Mouse (Mus musculus) forebrain, postnatal 0 days (tissue): ENCODE data around the gene Uqcc2. TPM values are rescaled to one million over a fixed set of nuclear protein-coding genes. Genes with fewer than 3 reads are reported as not detected.

Experiments used
- ATAC-seq: fragments of 200-750 bp; cut with Nextera tagmentation; 2 replicates; pipeline ENCODE4 v1.8.0; 2017; ENCODE audit warnings: mild to moderate bottlenecking, moderate library complexity
- DNase-seq: peaks from one replicate; pipeline ENCODE4 v3.0.0-alpha.2; 2015
- H3K27ac ChIP-seq: fragments of 300-500 bp; sonication (generic); 2 replicates; pipeline ENCODE4 v1.5.1; 2014; ENCODE audit warnings: low read depth, mild to moderate bottlenecking, antibody characterized with exemption, low read length, moderate library complexity, mixed read lengths
- H3K27me3 ChIP-seq: fragments of 300-500 bp; sonication (generic); 2 replicates; pipeline ENCODE4 v1.6.1; 2014; ENCODE audit warnings: mild to moderate bottlenecking, low read length, mixed read lengths; ENCODE audit not compliant: insufficient read depth
- H3K36me3 ChIP-seq: fragments of 300-500 bp; sonication (generic); 2 replicates; pipeline ENCODE4 v1.6.1; 2014; ENCODE audit warnings: mild to moderate bottlenecking, moderate library complexity; ENCODE audit not compliant: insufficient read depth
- H3K4me1 ChIP-seq: fragments of 300-500 bp; sonication (generic); 2 replicates; pipeline ENCODE4 v1.6.1; 2014; ENCODE audit warnings: antibody characterized with exemption; ENCODE audit not compliant: insufficient read depth
- H3K4me2 ChIP-seq: fragments of 300-500 bp; sonication (generic); 2 replicates; pipeline ENCODE4 v1.6.1; 2014; ENCODE audit warnings: low read depth, mild to moderate bottlenecking, moderate library complexity
- H3K4me3 ChIP-seq: fragments of 300-500 bp; sonication (generic); 2 replicates; pipeline ENCODE4 v1.5.1; 2014; ENCODE audit warnings: low read depth, low read length, mixed read lengths
- H3K9ac ChIP-seq: fragments of 300-500 bp; sonication (generic); 2 replicates; pipeline ENCODE4 v1.6.1; 2014; ENCODE audit warnings: mild to moderate bottlenecking
- H3K9me3 ChIP-seq: fragments of 300-500 bp; sonication (generic); 2 replicates; pipeline ENCODE4 v1.6.1; 2016; ENCODE audit warnings: low read length
- CTCF ChIP-seq: sonication (generic); IDR thresholded peaks from 2 replicates; pipeline ENCODE4 v1.5.1; 2016; ENCODE audit warnings: antibody characterized with exemption, control low read depth, low read depth
- WGBS: fragments of 180-500 bp; shearing (Covaris S2); extraction: QIAGEN DNeasy Blood & Tissue Kit; methylation state at CpG from one replicate; pipeline ENCODE4 v1.1.7; 2014; 5-methylcytosine and 5-hydroxymethylcytosine counted together
- polyA plus RNA-seq: library from polyadenylated mRNA; unstranded; fragments of >200 nt; fragmentation: Nextera tagmentation; extraction: Ambion mirVana; gene quantifications from 2 replicates; pipeline ENCODE4 v1.2.1, GENCODE M21; 2015
- total RNA-seq: library from RNA; depleted of rRNA; stranded (reverse); fragments of >200 nt; gene quantifications from 2 replicates; pipeline ENCODE4 v1.2.3, GENCODE M21; 2014

The Uqcc2 gene
- total and polyA plus RNA-seq, 2 experiments from 2014 or later: 214 to 388 TPM

DNA sequence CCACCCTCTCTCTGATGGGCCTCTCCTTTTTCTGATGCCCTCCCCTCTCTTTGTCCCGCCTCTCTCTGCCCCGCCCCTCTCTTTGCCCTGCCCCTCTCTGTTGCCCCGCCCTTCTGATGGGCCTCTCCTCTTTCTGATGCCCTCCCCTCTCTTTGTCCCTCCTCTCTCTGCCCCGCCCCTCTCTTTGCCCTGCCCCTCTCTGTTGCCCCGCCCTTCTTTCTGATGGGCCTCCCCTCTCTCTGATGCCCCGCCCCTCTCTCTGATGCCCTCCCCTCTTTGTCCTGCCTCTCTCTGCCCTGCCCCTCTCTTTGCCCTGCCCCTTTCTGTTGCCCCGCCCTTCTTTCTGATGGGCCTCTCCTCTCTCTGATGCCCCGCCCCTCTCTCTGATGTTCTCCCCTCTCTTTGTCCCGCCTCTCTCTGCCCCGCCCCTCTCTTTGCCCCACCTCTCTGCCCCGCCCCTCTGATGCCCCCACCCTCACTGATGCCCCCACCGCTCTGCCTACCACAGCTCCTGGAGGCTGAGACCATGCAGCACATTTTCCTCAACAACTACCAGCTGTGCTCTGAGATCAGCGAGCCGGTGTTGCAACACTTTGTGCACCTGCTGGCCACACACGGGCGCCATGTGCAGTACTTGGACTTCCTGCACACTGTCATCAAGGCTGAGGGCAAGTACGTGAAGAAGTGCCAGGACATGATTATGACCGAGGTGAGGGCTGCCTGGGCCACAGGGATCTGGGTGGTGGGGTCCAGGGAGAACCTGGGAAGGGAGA is 27.8 kb downstream of the Uqcc2 start:
- Histone ChIP-seq H3K4me3 (no peak overlapping the region), H3K36me3 (no peaks in the 10 kb centered on the region), H3K4me1 (no peaks in the 10 kb centered on the region), H3K9me3 (no peaks in the 10 kb centered on the region), H3K4me2 (no peak overlapping the region), H3K9ac (no peak overlapping the region), H3K27ac (no peak overlapping the region), H3K27me3 (no peaks in the 10 kb centered on the region)
- TF ChIP-seq CTCF: no peak
- no peak for ATAC-seq
- no peak for DNase-seq
- WGBS: 80% methylated on average over 17 of the region's 18 CpGs

DNA sequence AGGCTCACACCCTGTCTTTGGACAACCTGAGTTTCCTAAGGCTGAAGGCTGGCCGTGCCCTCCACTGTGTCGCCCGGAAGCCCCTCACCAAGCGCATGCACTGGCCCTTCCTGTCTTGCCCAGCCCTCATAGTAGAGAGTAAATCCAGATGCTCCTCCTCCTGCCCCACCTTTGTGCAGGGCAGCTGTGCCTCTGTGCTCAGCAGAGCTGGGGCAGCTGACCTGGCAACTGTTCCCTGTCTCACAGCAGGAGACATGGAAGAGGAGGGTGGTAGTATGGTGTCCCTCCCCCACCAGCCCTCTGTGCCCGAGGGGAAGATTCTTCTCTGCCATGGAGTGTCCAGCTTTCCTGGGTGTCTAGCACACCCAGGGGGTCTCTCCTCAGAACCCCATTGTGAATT is 32.0 kb downstream of the Uqcc2 start:
- no peak overlapping the region for H3K9ac ChIP-seq
- H3K4me1 ChIP-seq: no peaks in the 10 kb centered on the region
- WGBS: 79% methylated on average over 5 of the region's 5 CpGs
- H3K27me3 ChIP-seq: no peaks in the 10 kb centered on the region
- H3K4me2 ChIP-seq: no peak overlapping the region
- no peak overlapping the region for H3K27ac ChIP-seq
- H3K9me3 ChIP-seq: no peaks in the 10 kb centered on the region
- no peak overlapping the region for H3K4me3 ChIP-seq
- no peaks in the 10 kb centered on the region for H3K36me3 ChIP-seq
- ATAC-seq (no peak), DNase-seq (no peak)
- TF ChIP-seq CTCF: no peak

DNA sequence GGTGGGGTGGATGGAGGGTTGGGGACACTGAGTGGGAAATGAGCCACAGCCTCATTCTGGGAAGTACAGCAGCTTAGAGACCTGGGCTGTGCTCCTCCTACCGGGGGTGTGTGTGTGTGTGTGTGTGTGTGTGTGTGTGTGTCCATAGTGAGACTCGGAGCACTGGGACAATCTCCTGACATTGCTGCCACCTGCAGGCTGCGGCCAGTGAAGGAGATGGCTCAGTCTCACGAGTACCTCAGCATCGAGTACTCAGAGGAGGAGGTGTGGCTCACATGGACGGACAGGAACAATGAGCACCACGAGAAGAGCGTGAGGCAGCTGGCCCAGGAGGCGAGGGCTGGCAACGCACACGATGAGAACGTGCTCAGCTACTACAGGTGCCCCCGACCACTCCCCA is 38.0 kb downstream of the Uqcc2 start:
- TF ChIP-seq CTCF: peak; percentile 57
- ATAC-seq: peak; percentile 45
- WGBS: 22% methylated on average over 13 of the region's 13 CpGs

DNA sequence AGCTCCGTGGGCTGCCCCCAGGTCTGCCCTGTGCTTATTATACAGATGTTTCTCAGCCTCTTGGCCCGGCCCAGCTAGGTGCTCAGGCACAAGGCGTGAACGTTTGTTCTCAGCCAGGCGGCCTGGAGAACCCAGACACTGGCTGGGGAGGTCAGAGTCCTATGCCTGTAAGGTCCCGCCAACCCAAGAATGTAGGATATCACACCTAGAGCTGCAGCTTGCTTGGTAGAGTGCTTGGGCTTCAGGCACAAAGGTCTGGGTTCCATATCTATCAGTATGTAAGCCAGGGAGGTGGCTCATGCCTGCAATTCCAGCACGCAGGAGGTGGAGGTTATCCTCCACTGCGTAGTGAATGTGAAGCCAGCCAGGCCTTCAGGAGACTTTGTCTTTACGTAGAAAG is 43.6 kb downstream of the Uqcc2 start:
- no peak for ATAC-seq
- no peak overlapping the region for H3K4me3 ChIP-seq
- H3K9me3 ChIP-seq: no peaks in the 10 kb centered on the region
- H3K4me2 ChIP-seq: no peak overlapping the region
- H3K36me3 ChIP-seq: no peaks in the 10 kb centered on the region
- TF ChIP-seq CTCF: no peak
- no peak overlapping the region for H3K9ac ChIP-seq
- 85% methylated on average over 9 of the region's 9 CpGs for WGBS
- no peaks in the 10 kb centered on the region for H3K4me1 ChIP-seq
- H3K27me3 ChIP-seq: no peaks in the 10 kb centered on the region
- H3K27ac ChIP-seq: no peak overlapping the region
- no peak for DNase-seq

More for the DNA sequence above, 38.0 kb downstream of the Uqcc2 start:
- peak; percentile 17 for DNase-seq
- H3K36me3 ChIP-seq: no peaks in the 10 kb centered on the region
- H3K27ac ChIP-seq: no peak overlapping the region
- no peaks in the 10 kb centered on the region for H3K4me1 ChIP-seq
- H3K9me3 ChIP-seq: no peaks in the 10 kb centered on the region
- H3K9ac ChIP-seq: no peak overlapping the region
- H3K4me2 ChIP-seq: no peak overlapping the region
- H3K27me3 ChIP-seq: no peaks in the 10 kb centered on the region
- H3K4me3 ChIP-seq: no peak overlapping the region

DNA sequence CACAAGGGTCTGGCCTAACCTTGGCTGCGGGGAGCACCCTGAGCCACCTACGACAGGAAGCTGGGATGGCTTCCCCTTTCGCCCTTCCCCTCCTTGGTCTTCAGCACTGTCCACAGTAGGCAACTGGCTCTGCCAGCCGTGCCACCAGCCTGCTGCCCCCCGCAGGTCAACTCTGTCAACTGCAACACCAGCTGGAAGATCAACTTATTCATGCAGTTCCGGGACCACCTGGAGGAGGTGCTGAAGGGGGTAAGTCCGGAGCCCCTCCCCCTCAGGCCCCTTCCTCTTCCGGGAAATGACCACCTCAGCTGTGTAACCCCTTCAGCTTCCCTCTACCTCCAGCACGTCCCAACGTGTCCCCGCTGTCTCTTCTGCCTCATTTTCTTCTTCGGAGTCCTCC is 46.3 kb downstream of the Uqcc2 start:
- Histone ChIP-seq H3K27me3 (no peaks in the 10 kb centered on the region), H3K36me3 (no peaks in the 10 kb centered on the region), H3K4me2 (no peak overlapping the region), H3K9ac (no peak overlapping the region), H3K27ac (no peak overlapping the region), H3K4me1 (no peaks in the 10 kb centered on the region), H3K4me3 (no peak overlapping the region), H3K9me3 (no peaks in the 10 kb centered on the region)
- TF ChIP-seq CTCF: peak; percentile 52
- DNase-seq: no peak
- no peak for ATAC-seq
- WGBS: 37% methylated on average over 12 of the region's 12 CpGs

DNA sequence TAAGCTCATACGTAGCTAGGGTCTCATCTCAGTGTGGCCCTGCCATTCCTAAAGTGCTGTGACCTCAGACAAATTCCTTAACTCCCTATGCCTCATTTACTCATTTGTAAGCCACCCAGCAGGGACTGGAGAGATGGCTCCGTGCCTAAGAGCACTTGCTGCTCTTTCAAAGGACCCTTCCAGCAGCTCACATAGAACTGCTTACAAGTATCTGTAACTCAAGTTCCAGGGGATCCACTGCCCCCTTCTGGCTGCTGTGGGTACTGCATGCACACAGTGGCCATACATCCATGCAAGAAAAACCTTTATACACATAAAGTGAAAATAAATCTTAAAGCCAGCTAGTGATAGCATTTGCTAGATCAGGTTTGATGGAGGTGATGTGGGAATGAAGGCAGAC is 48.0 kb downstream of the Uqcc2 start:
- WGBS: 35% methylated on average over 2 of the region's 2 CpGs
- DNase-seq (peak; percentile 41), ATAC-seq (no peak)
- Histone ChIP-seq H3K27ac (no peak overlapping the region), H3K9ac (no peak overlapping the region), H3K4me2 (no peak overlapping the region), H3K4me1 (no peaks in the 10 kb centered on the region), H3K9me3 (no peaks in the 10 kb centered on the region), H3K27me3 (no peaks in the 10 kb centered on the region), H3K4me3 (no peak overlapping the region), H3K36me3 (no peaks in the 10 kb centered on the region)
- peak; percentile 81 for TF ChIP-seq CTCF

- Histone ChIP-seq H3K9me3 (no peaks in the 10 kb centered on the region), H3K9ac (no peak overlapping the region), H3K4me2 (no peak overlapping the region), H3K4me1 (no peaks in the 10 kb centered on the region), H3K27me3 (no peaks in the 10 kb centered on the region), H3K27ac (no peak overlapping the region), H3K4me3 (no peak overlapping the region), H3K36me3 (no peaks in the 10 kb centered on the region)
- TF ChIP-seq CTCF: no peak
- 85% methylated on average over 9 of the region's 9 CpGs for WGBS
- ATAC-seq (no peak), DNase-seq (no peak)
Measured at GRCm38 (mm10) chr17:27083601-27084000, 50.1 kb downstream of the Uqcc2 start.
